Mouse (Mus musculus): ENCODE measurements around the gene Tnfrsf21.

Gene Tnfrsf21

GRCm38 (mm10) chr17:43130115-43130869 lies 113.9 kb downstream of the Tnfrsf21 start:
- no peak for DNase-seq (ENCODE audit: low read depth, low spot score)

- DNase-seq (ENCODE audit: low read depth, low spot score), result no peak
Measured at GRCm38 (mm10) chr17:43130870-43131264, 114.5 kb downstream of the Tnfrsf21 start.

DNA sequence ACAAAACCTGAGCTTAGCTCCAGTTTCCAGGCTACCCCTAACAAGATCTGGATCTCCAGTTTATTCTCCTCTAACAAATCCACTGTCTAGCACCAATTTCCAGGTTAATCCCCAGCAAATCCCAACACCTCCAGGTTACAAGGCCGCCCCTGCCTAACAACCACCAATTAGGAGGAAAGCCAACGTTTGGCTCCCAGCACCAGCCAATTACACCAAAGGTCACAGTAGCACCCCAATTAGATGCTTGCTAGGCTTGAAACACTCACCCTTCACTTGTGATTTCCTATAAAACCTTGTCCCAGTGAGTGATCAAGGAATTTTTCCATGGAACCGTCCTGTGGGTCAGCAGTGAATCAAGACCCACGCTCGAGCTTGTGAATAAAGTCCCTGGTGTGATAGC lies 116.1 kb downstream of the Tnfrsf21 start:
- DNase-seq (ENCODE audit: low read depth, low spot score), result no peak

GRCm38 (mm10) chr17:43133106-43133505 lies 116.8 kb downstream of the Tnfrsf21 start:
- DNase-seq (ENCODE audit: low read depth, low spot score), result no peak

DNA sequence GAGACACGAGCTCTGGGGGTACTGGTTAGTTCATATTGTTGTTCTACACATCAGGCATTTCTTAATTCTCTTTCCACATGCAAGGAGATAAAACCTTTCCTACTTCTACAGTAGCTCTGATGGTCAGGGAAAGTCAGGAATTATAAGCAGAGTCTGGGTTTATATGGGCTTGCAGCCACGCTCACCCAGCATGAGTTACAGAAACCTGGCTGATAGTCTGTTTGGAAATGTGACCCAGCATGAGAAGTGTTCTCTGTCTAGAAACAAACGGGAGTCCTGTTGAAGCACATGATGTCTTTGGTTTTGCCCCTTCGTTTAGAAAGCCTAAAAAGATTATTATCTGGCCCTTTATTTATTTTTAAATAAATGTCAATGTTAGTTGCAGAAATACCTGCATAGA lies 118.6 kb downstream of the Tnfrsf21 start:
- no peak for DNase-seq (ENCODE audit: low read depth, low spot score)

DNA sequence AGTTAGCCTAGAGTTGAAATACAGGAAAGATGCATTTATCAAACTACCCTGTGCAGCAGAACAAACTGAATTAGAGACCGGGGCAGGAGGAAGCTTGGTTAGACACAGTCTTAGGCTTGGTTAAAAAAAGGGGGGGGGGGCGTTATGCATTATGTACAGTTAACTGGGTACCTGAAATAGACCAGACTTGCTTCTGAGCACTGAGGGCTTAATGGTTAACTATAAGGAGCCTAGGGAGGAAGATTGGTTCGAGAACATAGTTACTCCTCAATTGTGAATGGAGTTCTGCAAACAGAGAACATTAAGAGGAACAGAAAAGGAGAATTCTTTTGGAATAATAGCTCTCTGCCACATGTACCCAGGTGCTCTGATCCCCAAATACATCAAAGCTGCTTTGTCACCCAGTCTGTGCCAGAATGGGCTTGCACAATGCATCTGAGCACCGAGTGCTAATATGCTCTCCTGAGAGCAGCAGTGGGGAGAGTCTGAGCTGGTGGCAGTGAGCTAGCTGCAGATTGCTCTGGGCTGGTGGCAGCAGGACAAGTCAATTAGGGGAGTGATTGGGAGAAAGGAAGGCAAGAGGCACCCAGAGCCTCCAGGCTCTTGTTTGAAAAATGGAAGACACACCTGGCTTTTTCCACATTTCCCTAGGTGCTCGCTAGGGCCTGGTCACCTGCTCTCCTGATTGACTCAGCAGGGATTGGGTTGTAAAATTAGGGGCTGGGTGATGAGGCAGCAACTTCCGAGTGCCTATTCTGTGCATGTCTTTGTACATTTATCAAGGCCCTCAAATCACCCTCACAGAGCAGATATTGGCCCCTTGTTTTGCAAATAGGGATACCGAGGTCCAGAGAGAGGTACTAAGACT lies 119.3 kb downstream of the Tnfrsf21 start:
- DNase-seq (ENCODE audit: low read depth, low spot score), result no peak

- no peak for DNase-seq (ENCODE audit: low read depth, low spot score)
Measured at GRCm38 (mm10) chr17:43136720-43137119, 120.4 kb downstream of the Tnfrsf21 start.

DNA sequence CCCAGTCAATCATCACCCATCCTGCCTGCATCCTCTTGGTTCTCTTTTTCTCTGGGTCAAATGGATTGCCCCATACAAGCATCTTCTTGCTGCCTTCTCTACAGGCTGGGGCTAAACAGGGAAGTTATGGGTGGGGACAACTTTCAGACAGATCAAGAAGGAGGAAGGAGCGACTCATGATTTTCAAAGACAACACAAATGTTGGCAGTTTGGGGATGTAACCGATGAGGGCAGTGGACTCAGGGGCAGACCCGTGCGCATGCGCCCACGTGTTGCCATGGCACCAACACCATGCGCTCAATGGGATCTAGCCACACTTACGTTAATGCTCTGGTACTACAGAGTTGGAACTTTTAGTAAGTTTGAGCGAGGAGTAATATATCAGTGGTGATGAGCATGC lies 121.5 kb downstream of the Tnfrsf21 start:
- no peak for DNase-seq (ENCODE audit: low read depth, low spot score)

DNA sequence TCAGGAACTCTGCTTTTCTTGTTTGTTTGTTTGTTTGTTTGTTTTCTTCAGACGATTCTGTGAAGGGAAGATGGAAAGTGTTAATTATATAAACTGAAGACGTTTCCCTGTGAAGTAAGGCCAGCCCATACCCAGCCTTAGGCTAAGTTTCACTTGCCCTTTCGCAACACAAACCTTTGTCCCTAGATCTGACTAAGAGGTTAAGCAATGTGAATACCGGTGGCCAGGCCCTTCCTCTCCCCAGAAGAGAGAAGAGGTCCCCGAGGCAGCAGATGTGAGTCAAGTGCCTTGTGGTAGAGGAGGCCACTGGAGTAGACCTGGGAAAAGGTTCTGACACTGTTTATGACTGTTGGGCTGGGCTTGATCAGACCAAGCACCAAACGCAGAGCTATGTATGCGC lies 122.0 kb downstream of the Tnfrsf21 start:
- DNase-seq (ENCODE audit: low read depth, low spot score), result no peak

Data from brain, embryonic 18.5 days (tissue).